Mouse (Mus musculus) hindbrain, embryonic 12.5 days (tissue): ENCODE results near the gene Slco2a1. TPM values are rescaled to one million over a fixed set of nuclear protein-coding genes. Genes with fewer than 3 reads are reported as not detected.

Experiments used
- ATAC-seq: fragments of 200-750 bp; cut with Nextera tagmentation; 2 replicates; pipeline ENCODE4 v1.8.0; 2017; ENCODE audit warnings: moderate TSS enrichment; ENCODE audit not compliant: low FRiP score
- H3K27ac ChIP-seq: fragments of 300-500 bp; sonication (generic); 2 replicates; pipeline ENCODE4 v1.5.1; 2016; ENCODE audit warnings: mild to moderate bottlenecking
- H3K27me3 ChIP-seq: fragments of 300-500 bp; sonication (generic); 2 replicates; pipeline ENCODE4 v1.6.1; 2016; ENCODE audit warnings: mild to moderate bottlenecking
- H3K36me3 ChIP-seq: fragments of 300-500 bp; sonication (generic); 2 replicates; pipeline ENCODE4 v1.6.1; 2016; ENCODE audit warnings: mild to moderate bottlenecking
- H3K4me1 ChIP-seq: fragments of 300-500 bp; sonication (generic); 2 replicates; pipeline ENCODE4 v1.6.1; 2016
- H3K4me2 ChIP-seq: fragments of 300-500 bp; sonication (generic); replicated peaks from 2 replicates; pipeline ENCODE4 v1.6.1; 2016; ENCODE audit warnings: mild to moderate bottlenecking
- H3K4me3 ChIP-seq: fragments of 300-500 bp; sonication (generic); 2 replicates; pipeline ENCODE4 v1.5.1; 2016; ENCODE audit warnings: mild to moderate bottlenecking
- H3K9ac ChIP-seq: fragments of 300-500 bp; sonication (generic); 2 replicates; pipeline ENCODE4 v1.6.1; 2016; ENCODE audit warnings: mild to moderate bottlenecking, moderate library complexity
- H3K9me3 ChIP-seq: fragments of 300-500 bp; sonication (generic); replicated peaks from 2 replicates; pipeline ENCODE4 v1.6.1; 2016; ENCODE audit warnings: mild to moderate bottlenecking
- WGBS: fragments of 180-500 bp; shearing (Covaris S2); methylation state at CpG from one replicate; pipeline ENCODE4 v1.1.7; 2016; 5-methylcytosine and 5-hydroxymethylcytosine counted together
- polyA plus RNA-seq: library from polyadenylated mRNA; unstranded; fragments of >200 nt; fragmentation: Nextera tagmentation; extraction: Ambion mirVana; gene quantifications from 2 replicates; pipeline ENCODE4 v1.2.1, GENCODE M21; 2016

Gene Slco2a1
- polyA plus RNA-seq, 1 experiment from 2014 or later, result 1.1 TPM

DNA sequence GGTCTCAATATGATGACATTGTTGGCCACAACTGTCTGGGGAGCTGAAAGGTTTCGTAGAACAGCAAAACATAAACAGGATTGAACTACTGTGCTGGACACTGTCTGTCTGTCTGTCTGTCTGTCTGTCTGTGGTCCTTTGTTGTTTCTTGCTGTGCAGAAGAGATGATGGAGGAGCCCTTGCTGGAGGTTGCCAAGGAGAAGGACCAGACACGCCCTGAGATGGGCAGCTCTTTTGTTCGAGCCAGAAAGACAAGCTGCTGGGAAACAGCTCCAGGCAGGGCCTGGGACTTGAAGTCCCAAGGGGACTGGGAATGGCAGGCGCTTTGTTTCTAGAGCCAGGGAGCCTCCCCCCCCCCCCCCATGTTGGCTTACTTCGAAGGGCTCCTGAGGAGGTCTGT lies 129.0 kb downstream of the Slco2a1 start:
- peak overlapping the region; percentile 11; the same call in 1 of the 2 replicates for H3K4me2 ChIP-seq
- peak; percentile 66 for ATAC-seq

DNA sequence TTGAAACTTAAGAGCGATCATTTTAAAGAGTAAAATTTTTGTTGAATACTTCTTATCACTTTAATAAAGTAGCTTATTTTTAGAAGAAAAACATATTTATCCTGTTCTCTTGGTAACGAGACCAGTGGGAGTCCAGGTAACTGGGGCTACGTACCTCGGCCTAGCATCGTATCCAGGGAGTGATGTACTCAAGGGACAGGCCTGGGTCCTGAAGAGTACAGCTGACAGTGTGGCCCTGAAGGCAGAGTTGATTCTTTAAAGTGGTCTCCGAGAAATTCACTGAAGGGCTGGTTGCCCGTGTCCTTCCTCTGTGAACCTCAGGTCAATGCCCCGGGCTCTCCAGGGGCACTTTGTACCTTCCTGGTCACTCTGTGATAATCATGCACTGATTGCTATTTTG lies 129.4 kb downstream of the Slco2a1 start:
- Histone ChIP-seq H3K36me3 (peaks cover 8% of the 10 kb centered on the region; the same call in 1 of the 2 replicates), H3K9ac (no peak overlapping the region; the same call in 1 of the 2 replicates), H3K4me1 (peaks cover 82% of the 10 kb centered on the region), H3K27ac (peak overlapping the region; percentile 80), H3K27me3 (peaks cover 7% of the 10 kb centered on the region), H3K4me3 (no peak overlapping the region), H3K4me2 (no peak overlapping the region), H3K9me3 (no peaks in the 10 kb centered on the region)
- ATAC-seq, result no peak
- 66% methylated on average over 8 of the region's 8 CpGs for WGBS

More for the DNA sequence above, 129.0 kb downstream of the Slco2a1 start:
- peaks cover 8% of the 10 kb centered on the region; the same call in 1 of the 2 replicates for H3K36me3 ChIP-seq
- no peaks in the 10 kb centered on the region for H3K9me3 ChIP-seq
- H3K4me1 ChIP-seq, result peaks cover 87% of the 10 kb centered on the region
- 32% methylated on average over 5 of the region's 5 CpGs for WGBS
- peaks cover 12% of the 10 kb centered on the region for H3K27me3 ChIP-seq
- no peak overlapping the region for H3K9ac ChIP-seq
- no peak overlapping the region for H3K4me3 ChIP-seq
- peak overlapping the region; percentile 80 for H3K27ac ChIP-seq

DNA sequence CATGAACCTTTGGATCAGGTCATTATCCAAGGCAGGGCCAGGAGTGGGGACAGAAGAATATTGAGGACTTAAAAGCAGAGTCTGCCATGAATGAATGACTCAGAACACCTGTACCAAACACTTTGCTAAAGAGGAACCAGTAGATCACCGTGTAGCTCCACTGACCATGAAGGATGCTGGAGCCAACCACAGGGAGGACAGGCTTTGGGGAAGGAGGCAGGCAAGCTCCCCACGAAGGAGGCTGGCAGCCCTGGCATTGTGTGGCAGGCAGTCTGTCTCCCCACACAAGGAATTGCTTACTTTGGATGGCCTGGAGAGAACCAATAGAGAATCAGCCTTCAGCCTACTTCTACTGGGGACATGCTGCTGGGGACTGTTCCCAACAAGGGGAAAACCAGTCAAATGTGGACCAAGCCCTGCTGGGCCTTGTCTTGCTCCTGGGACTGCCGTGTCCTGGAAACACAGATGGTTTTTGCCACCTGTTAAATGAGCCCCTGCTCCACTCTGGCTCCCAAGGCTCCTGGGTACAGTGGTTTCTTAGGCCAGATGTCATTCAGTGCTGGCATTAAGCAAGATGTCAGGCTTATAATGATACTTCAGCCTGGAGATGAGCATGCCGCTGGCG lies 130.3 kb downstream of the Slco2a1 start:
- H3K27me3 ChIP-seq, result no peaks in the 10 kb centered on the region; the same call in 1 of the 2 replicates
- H3K9ac ChIP-seq, result no peak overlapping the region
- H3K27ac ChIP-seq, result peak overlapping the region; percentile 80
- H3K36me3 ChIP-seq, result peaks cover 8% of the 10 kb centered on the region; the same call in 1 of the 2 replicates
- no peak overlapping the region for H3K4me2 ChIP-seq
- 87% methylated on average over 5 of the region's 5 CpGs for WGBS
- ATAC-seq, result no peak
- no peaks in the 10 kb centered on the region for H3K9me3 ChIP-seq
- no peak overlapping the region for H3K4me3 ChIP-seq
- peaks cover 74% of the 10 kb centered on the region for H3K4me1 ChIP-seq

DNA sequence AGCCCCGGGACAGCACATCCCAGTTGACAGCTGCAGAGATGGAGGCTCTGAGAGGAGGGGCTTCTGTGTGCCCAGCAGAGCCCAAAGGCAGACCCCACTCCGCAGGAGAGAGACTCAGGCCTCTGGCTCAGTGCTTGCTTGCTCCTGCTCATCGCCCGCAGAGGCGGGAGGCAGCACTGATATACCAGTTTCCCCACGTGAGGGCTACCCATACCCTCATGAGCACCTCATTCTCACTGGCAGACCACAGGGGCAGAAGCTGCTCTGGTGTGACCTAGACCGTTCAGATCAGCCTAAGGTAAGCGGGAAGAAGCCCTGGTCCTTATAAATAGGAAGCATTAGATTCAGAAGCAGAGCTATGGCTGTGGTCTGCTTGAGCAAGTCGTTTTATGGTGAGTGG lies 131.3 kb downstream of the Slco2a1 start:
- Histone ChIP-seq H3K4me1 (peaks cover 64% of the 10 kb centered on the region), H3K9me3 (no peaks in the 10 kb centered on the region), H3K36me3 (peaks cover 8% of the 10 kb centered on the region; the same call in 1 of the 2 replicates), H3K9ac (no peak overlapping the region), H3K4me2 (no peak overlapping the region; the same call in 1 of the 2 replicates), H3K27me3 (no peaks in the 10 kb centered on the region), H3K4me3 (no peak overlapping the region), H3K27ac (peak overlapping the region; percentile 23; the same call in 1 of the 2 replicates)
- WGBS, result 80% methylated on average over 9 of the region's 9 CpGs
- no peak for ATAC-seq

DNA sequence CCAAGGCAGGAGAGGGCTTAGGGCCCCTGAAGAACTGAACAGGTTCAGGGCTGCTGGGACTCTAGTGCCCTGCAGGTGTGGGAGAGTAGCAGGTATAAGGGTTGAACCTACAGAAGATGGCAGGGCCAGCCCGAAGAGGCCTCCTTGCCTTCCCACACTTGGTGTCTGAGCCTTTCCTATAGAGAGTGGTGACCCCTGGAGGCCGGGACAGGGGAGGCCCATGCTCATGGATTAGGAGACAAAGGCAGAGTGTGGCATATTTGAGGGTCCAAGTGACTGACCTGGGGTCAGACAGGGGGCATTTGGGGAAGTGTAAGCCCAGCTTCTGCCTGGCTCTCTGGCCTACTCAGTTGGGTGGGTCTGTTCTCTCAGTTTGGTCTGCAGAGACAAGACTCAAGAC lies 131.7 kb downstream of the Slco2a1 start:
- peaks cover 8% of the 10 kb centered on the region; the same call in 1 of the 2 replicates for H3K36me3 ChIP-seq
- H3K4me2 ChIP-seq, result no peak overlapping the region; the same call in 1 of the 2 replicates
- peaks cover 60% of the 10 kb centered on the region for H3K4me1 ChIP-seq
- no peaks in the 10 kb centered on the region for H3K27me3 ChIP-seq
- peak overlapping the region; percentile 23; the same call in 1 of the 2 replicates for H3K27ac ChIP-seq
- 48% methylated on average over 2 of the region's 2 CpGs for WGBS
- peak; percentile 26; the same call in 1 of the 2 replicates for ATAC-seq
- no peaks in the 10 kb centered on the region for H3K9me3 ChIP-seq
- no peak overlapping the region for H3K9ac ChIP-seq
- H3K4me3 ChIP-seq, result no peak overlapping the region

DNA sequence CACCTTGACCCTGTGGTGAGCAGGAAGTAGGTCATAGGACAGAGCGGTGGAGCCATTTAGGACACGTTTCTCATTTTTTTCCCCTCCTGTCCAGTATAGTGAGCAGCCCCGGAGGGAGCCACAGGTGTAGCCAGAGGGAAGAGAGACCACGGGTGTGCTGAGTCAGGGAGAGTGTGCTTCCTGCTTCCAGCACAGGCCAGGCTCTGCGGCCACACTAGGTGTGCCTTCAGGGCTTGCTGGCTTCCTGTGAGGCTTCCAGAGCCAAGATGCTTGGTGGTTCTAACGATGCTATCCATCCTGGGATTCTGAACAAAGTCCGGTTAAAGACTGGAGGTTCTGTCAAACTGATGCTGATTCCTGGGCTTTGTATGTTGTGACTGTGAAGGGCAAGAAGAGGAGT lies 133.0 kb downstream of the Slco2a1 start:
- 86% methylated on average over 6 of the region's 7 CpGs for WGBS
- Histone ChIP-seq H3K4me3 (no peak overlapping the region), H3K9ac (no peak overlapping the region), H3K4me1 (peaks cover 50% of the 10 kb centered on the region), H3K27ac (no peak overlapping the region), H3K9me3 (no peaks in the 10 kb centered on the region), H3K36me3 (peaks cover 8% of the 10 kb centered on the region; the same call in 1 of the 2 replicates), H3K4me2 (no peak overlapping the region), H3K27me3 (no peaks in the 10 kb centered on the region)
- ATAC-seq, result no peak

DNA sequence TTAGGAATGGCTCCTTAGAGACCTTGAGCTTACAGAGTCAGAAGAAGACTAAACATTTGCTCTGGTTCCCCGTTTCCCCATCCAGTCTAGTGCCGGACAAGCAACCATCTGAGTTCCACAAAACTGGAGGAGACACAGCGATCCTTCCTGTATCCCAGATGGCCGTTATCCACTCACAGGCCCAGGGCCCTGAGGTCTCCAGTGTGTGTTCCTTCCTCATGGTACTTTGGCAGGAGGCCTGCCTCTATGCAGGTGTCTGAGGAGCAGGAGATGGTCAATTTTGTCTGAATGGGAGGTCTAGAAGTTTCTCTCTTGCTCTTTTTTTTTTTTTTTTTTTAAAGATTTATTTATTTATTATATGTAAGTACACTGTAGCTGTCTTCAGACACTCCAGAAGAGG lies 136.2 kb downstream of the Slco2a1 start:
- H3K36me3 ChIP-seq, result peaks cover 19% of the 10 kb centered on the region; the same call in 1 of the 2 replicates
- no peaks in the 10 kb centered on the region for H3K9me3 ChIP-seq
- no peak overlapping the region for H3K4me2 ChIP-seq
- H3K27me3 ChIP-seq, result no peaks in the 10 kb centered on the region
- ATAC-seq, result no peak
- H3K4me1 ChIP-seq, result peaks cover 21% of the 10 kb centered on the region
- H3K27ac ChIP-seq, result no peak overlapping the region
- H3K9ac ChIP-seq, result no peak overlapping the region
- WGBS, result 97% methylated on average over 4 of the region's 4 CpGs
- H3K4me3 ChIP-seq, result no peak overlapping the region

DNA sequence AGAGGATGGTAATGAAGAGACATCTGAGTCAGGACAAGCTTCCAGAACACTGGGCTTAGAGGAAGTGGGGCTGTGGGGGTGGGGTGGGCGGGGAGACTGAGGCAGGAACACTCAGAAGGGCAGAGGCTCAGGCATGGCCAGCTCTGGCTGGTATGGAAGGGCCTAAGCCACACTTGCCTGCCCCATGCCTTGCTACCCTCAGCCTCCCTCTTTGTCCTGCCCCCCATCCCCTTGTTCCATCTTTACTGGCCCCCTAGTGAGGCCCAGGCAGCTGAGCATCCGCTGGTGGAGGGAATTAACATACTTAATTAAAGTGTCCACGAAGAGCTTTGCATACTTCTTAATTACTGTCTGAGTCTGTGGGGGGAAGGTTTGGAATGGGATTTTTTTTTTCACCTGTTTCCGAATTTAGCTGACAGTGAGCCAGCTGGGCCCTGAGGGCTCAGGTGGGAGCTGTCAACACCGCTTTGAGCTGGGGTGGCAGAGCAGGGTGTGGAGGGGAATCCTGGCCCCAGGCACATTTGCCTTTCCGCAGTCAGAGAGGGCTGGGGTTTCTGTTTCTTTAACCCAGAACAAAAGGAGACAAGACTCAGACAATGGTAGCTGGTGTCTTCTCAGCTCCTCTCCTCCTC lies 145.1 kb downstream of the Slco2a1 start:
- WGBS, result 15% methylated on average over 6 of the region's 6 CpGs
- Histone ChIP-seq H3K9ac (no peak overlapping the region), H3K27me3 (no peaks in the 10 kb centered on the region), H3K36me3 (peaks cover 10% of the 10 kb centered on the region; the same call in 1 of the 2 replicates), H3K27ac (peak overlapping the region; percentile 83), H3K4me2 (no peak overlapping the region), H3K4me1 (peaks cover 59% of the 10 kb centered on the region), H3K4me3 (no peak overlapping the region), H3K9me3 (no peaks in the 10 kb centered on the region)
- peak; percentile 49 for ATAC-seq

DNA sequence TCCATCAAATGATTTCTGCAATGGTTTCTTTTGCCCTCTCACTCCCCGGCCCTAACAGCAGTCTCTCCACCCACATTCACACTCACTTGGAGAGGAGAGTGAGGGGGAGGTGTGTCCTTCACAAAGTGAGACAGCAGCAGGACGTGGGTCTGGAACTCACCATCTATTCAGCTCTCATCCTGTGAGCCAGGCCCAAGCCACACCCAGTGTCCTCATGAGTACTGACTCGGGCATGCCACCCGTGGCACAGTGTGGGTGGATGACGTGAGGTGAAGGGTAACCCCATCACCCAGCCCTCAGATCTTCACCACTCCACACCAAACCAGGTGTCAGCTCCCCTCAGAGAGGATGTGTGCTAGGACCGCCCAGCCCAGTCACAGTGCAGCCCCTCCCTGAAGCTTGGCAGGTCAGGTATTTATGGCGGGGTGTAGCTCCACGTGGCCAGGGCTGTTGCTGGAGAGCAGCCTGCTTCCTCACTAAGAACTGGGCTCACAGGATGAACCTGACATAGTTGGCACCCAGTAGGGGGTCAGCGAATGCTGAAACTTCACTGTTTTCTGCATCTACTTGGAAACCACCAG lies 146.0 kb downstream of the Slco2a1 start:
- Histone ChIP-seq H3K27me3 (no peaks in the 10 kb centered on the region), H3K4me1 (peaks cover 66% of the 10 kb centered on the region), H3K4me3 (no peak overlapping the region), H3K27ac (peak overlapping the region; percentile 83), H3K9ac (no peak overlapping the region), H3K36me3 (0 out of 2 replicates have a peak, but pooled peaks cover 3% of the 10 kb centered on the region), H3K4me2 (no peak overlapping the region), H3K9me3 (no peaks in the 10 kb centered on the region)
- 60% methylated on average over 9 of the region's 9 CpGs for WGBS
- ATAC-seq, result peak; percentile 34

DNA sequence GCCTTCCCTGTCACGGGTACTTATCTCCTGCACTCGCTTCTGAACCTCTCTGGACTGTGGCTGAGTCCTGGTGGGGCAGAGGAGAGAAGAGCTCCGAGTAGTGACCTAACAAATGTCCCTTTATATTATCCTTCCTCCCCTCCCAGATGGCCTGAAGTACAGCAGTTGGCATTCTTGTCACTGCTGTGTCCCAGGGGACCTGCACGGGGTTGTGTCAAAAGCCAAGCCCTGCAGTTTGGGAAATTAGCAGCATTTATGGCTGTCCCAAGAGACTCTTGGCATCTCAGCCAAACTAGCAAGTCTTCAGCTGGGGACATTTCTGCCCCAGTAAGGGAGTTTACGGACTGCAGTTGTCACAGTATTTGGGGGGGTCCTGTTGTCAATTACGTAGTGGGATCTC lies 151.0 kb downstream of the Slco2a1 start:
- Histone ChIP-seq H3K36me3 (peaks cover 22% of the 10 kb centered on the region), H3K27ac (no peak overlapping the region), H3K4me1 (peaks cover 60% of the 10 kb centered on the region), H3K4me3 (no peak overlapping the region), H3K27me3 (no peaks in the 10 kb centered on the region), H3K4me2 (no peak overlapping the region), H3K9ac (no peak overlapping the region), H3K9me3 (no peaks in the 10 kb centered on the region)
- WGBS, result 60% methylated on average over 6 of the region's 6 CpGs
- ATAC-seq, result no peak

DNA sequence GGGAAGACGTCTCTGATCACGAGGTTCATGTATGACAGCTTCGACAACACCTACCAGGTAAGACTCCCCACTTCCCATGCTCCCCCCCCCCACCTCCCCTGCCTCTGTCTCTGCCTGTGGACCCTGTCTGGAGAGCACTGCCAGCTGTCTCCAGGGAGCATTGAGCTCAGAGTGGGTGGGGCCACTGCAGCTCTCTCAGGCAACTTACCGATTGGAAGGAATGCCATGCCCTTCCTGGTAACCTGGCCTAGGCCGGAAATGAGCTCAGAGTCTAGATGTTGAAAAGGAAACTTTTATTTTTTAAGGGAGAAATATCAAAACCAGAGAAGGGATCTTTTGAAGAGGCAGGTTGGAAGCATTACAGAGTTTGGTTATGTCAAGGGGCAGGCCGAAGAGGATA lies 151.9 kb downstream of the Slco2a1 start:
- ATAC-seq, result no peak
- H3K4me1 ChIP-seq, result peaks cover 63% of the 10 kb centered on the region
- no peaks in the 10 kb centered on the region for H3K9me3 ChIP-seq
- no peak overlapping the region for H3K4me3 ChIP-seq
- peaks cover 22% of the 10 kb centered on the region for H3K36me3 ChIP-seq
- H3K4me2 ChIP-seq, result no peak overlapping the region
- H3K9ac ChIP-seq, result no peak overlapping the region
- H3K27me3 ChIP-seq, result no peaks in the 10 kb centered on the region
- no peak overlapping the region for H3K27ac ChIP-seq
- 86% methylated on average over 6 of the region's 6 CpGs for WGBS

DNA sequence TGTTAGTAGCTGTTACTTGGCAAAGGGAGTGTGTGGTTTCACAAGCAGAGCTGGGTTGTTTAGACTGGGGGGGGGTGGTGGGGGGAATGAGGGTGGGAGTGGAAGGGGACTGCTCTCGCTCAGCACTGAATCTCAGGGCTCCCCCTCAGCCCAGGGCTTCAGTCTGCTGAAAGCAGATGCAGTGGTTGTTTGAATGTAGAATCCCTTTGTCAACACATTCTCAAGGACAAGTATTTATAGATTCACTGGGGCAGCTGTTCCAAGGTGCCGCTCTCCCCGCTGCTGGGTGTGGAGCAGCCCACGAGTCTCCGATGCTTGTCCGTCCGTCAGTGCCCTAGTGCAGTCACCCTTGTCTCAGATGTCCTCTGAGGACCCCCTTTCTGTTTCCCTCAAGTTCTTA lies 152.8 kb downstream of the Slco2a1 start:
- H3K27me3 ChIP-seq, result no peaks in the 10 kb centered on the region
- no peak overlapping the region for H3K27ac ChIP-seq
- H3K4me3 ChIP-seq, result no peak overlapping the region
- WGBS, result 93% methylated on average over 7 of the region's 7 CpGs
- H3K9ac ChIP-seq, result no peak overlapping the region
- peaks cover 25% of the 10 kb centered on the region for H3K36me3 ChIP-seq
- peaks cover 67% of the 10 kb centered on the region for H3K4me1 ChIP-seq
- no peak overlapping the region for H3K4me2 ChIP-seq
- no peaks in the 10 kb centered on the region for H3K9me3 ChIP-seq
- no peak for ATAC-seq
